Mouse (Mus musculus): Measurements from ENCODE around the gene Prpf3.

Gene Prpf3

GRCm38 (mm10) chr3:95879063-95879462 lies 23.4 kb upstream of the Prpf3 start:
- 86% methylated on average over 4 of the region's 4 CpGs for WGBS

GRCm38 (mm10) chr3:95872048-95872447 lies 16.4 kb upstream of the Prpf3 start:
- 57% methylated on average over 7 of the region's 7 CpGs for WGBS

DNA sequence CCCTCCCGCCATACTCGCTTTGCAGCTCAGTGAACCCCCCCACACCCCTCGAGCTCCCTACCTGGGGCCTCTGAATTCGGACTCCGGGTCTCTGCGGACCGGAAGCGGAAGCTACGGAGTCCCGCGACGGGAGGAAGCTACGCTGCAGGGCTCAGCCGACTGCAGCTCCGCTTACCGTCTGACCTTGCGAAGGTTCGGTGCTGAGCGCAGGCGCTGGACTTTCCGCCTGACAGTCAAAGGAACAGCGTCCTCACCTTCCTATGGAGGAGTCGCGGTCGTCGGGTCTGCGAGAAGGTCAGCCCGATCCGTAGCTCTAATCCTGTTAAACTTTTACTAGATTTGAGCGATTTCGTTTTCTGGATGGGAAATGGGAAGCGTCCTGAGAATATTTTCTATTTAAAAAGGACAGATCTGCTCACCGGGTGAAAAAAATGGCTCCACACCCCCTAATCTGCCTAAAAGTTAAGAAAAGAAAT lies 15.7 kb upstream of the Prpf3 start, which contains the start of gene Mrps21:
Gene Mrps21, minus strand, starts transcription at position 128 of the 476 bp plus-strand sequence.
- WGBS: under 1% methylated on average over 33 of the region's 33 CpGs

DNA sequence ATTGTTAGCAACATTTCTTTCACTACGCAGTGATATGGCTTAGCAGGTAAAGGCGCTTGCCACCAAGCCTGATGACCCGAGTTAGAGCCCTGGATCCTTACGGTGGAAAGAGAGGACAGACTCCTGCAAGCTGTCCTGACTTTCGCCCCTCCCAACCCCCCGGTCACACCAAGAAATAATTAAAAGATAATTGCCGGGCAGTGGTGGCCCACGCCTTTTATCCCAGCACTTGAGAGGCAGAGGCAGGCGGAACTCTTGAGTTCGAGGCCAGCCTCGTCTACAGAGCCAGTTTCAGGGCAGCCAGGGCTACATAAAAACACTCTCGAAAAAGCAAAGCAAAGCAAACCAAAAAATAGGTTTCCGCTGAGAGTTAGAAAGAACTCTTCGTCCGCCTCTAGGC lies 15.3 kb upstream of the Prpf3 start:
- 6% methylated on average over 15 of the region's 15 CpGs for WGBS

- WGBS: 94% methylated on average over 2 of the region's 2 CpGs
Measured at GRCm38 (mm10) chr3:95867408-95867807, 11.7 kb upstream of the Prpf3 start.

DNA sequence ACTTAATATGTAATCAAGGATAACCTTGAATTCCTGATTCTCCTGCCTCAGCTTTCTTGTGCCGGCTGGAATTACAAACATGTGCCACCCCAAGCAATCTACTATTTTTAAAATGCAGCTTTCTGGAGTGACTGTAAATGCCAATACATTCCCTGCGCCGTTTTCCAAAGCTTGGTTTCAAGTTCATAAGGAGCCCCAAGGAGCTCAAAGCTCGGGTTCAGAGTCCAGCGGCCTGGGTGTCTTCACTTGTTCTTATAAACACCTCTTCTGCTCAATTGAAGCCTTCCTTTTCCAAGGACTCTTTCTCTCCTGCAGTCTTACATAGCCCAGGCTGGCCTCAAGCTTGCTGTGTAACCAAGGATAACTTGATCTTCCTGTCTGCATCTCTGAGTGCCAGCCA lies 10.4 kb upstream of the Prpf3 start:
- WGBS: 55% methylated on average over 5 of the region's 5 CpGs

GRCm38 (mm10) chr3:95865571-95865970 lies 9.9 kb upstream of the Prpf3 start:
- WGBS: 85% methylated on average over 20 of the region's 20 CpGs

DNA sequence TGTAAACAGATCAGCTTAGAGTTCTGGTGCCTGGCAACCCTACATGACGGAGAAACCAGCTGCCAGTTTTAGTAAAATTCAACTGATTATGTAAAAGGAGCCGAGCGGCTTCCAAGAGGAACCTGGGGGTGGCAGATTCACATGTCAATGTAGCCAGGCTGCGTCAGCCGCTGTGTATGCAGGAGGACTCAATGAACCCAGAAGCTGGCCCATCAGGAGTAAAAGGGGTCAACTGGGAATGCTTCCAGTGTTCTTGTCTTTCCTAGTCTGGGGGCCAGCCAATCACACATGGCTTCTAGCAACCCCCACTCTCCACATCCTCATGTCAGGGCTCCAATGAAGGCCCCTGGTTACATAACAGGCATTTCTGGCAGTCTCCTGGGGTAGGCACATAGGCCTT lies 9.4 kb upstream of the Prpf3 start:
- WGBS: 38% methylated on average over 5 of the region's 5 CpGs

GRCm38 (mm10) chr3:95863578-95863977 lies 7.9 kb upstream of the Prpf3 start:
- WGBS: 67% methylated on average over 7 of the region's 7 CpGs

DNA sequence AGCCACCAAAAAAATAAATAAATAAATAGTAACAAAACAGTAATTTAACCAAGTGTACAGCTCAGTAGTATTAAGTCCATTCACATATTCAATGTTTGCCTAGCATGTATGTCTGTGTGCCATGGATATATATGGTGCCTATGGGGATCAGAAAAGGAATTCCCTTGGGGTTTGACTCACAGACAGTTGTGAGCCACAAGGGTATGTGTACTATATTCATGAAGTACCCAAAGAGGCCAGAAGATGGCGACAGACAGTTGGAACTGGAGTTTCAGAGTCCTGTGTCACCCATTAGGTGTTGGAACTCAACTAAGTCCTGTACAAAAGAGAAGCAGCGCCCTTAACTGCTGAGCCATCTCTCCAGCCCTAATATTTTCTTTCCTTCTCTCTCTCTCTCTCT lies 6.1 kb upstream of the Prpf3 start:
- WGBS: 34% methylated on average over 2 of the region's 2 CpGs

DNA sequence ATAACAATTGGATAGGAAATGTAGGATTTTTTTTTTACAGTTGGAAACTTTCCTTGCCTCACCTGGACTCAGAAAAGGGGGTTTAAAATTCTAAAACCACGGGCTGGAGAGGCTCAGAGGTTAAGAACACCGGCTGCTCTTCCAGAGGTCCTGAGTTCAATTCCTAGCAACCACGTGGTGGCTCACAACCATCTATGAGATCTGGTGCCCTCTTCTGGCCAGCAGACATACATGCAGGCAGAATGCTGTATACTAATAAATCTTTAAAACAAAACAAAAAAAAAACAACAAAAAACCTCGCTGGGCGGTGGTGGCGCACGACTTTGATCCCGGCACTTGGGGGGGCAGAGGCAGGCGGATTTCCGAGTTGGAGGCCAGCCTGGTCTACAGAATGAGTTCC lies 5.5 kb upstream of the Prpf3 start:
- 76% methylated on average over 10 of the region's 10 CpGs for WGBS

DNA sequence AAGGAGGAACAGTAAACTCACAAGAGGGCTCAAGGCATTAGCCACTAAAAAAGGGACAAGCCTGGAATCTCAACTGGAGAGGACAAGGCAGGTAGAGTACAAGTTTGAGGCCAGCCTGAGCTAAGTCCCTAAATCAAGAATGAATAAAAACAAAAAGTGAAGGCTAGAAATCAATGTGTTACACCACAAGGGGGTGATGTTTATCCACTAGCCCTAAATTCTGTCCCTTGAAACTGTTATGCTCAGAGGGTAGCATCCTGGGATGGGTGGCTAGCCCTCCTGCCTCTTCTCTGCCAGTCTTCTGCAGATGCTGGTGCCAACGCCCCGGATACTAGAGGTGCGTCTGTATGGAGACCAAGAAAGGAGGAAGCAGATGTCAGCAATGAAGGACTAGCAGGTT lies 4.6 kb upstream of the Prpf3 start:
- 84% methylated on average over 3 of the region's 3 CpGs for WGBS

DNA sequence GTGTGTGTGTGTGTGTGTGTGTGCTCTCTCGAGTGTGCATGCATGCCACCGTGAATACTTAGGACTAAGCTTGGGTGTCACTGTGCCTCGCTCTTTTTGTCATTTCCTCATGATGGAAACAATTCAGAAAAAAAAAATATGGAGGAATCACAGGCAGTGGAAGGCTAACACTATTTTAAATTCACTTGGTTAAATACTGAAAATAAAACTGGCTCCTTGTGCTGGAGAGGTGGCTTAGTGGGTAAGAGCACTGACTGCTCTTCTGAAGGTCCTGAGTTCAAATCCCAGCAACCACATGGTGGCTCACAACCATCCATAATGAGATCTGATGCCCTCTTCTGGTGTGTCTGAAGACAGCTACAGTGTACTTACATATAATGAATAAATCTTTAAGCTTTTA lies 2.6 kb upstream of the Prpf3 start:
- 74% methylated on average over 3 of the region's 3 CpGs for WGBS

GRCm38 (mm10) chr3:95857050-95857449 lies 1.4 kb upstream of the Prpf3 start:
- WGBS: 93% methylated on average over 1 of the region's 1 CpGs

DNA sequence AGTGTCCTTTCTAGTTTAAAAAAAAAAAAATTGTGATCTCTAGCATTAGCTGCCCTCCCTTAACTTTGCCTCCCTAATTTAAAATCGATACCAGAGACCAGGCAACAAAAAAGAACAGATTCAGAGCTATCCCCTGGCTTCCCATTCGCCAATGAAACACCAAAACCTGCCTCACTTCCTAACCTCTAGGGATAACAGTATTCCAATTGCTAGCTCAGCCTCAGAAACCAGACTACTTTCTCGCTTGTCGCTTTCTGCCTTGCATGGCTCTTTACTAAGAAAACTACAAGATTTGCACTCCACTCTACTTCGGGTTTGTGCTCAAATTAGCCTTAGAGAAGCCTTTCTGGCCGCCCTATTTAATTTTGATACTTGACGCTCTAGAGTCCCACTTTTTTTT lies 430 bp upstream of the Prpf3 start:
- WGBS: 8% methylated on average over 7 of the region's 7 CpGs

GRCm38 (mm10) chr3:95851317-95851716 lies 4.4 kb downstream of the Prpf3 start:
- 95% methylated on average over 8 of the region's 8 CpGs for WGBS

DNA sequence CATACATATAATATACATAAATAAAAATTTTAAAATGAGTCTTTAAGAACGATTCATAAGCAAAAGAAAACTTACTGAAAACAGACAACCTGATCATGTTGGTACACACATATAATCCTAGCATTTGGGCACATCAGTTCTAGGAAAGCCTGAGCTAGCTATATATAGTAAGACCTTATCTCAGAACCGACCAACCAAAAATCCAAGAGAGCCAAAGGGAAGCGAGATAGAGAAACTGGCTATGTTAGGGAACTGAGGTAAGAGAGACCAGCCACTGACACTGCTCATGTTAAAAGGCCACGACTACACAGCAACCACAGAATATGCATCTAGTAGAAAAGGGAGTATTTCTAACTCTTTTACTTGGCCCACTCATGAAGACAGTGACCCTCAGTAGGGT lies 5.1 kb downstream of the Prpf3 start:
- WGBS: 80% methylated on average over 4 of the region's 4 CpGs

DNA sequence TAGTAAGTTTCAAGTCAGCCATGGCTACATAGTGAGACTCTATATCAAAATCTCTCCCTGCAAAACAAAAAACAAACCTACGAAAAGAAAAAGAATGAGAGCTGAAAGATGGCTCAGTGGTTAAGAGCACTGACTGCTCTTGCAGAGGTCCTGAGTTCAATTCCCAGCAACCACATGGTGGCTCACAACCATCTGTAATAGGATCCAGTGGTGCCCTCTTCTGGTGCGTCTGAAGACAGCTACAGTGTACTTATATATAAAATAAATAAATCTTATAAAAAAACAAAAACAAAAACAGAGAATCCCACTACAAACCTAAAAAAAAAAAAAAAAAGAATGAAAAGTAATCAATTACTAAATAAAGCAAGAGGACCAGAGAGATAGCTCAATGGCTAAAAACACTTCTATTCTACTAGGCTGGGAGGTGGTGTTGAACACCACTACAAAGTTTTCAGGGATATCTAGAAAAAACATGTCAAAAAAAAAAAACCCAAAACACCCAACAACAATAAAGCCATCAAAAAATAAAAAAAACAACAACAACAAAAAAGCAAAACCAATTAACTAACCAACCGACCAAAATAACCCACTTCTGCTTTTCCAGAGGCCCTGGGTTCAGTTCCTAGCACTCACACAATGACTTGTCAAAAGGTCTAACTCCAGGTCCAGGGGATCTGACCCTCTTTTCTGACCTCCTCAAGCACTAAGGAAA lies 13.0 kb downstream of the Prpf3 start:
- WGBS: 81% methylated on average over 3 of the region's 3 CpGs

GRCm38 (mm10) chr3:95839250-95839649 lies 16.4 kb downstream of the Prpf3 start:
- 95% methylated on average over 2 of the region's 2 CpGs for WGBS

DNA sequence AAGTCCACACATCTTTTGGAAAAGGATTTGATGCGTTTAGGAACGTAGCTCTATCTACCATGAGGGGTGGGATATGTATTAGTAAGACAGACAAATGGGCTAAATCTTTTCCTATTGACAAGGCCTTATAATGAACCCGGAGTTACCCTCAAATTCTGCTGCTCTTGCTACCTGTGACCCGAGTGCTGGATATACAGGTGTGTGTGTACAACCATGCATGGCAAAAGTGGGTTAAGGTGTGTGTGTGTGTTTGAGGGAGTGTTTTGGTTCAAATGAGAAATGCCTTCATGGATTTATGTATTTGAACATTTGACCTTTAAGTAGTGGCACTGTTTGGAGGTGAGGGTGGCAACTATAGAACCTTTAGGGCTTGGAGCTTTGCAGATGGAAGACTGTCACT lies 26.6 kb downstream of the Prpf3 start:
- WGBS: 99% methylated on average over 4 of the region's 4 CpGs

GRCm38 (mm10) chr3:95826275-95826674 lies 29.4 kb downstream of the Prpf3 start:
- 76% methylated on average over 2 of the region's 2 CpGs for WGBS

- 22% methylated on average over 10 of the region's 10 CpGs for WGBS
Measured at GRCm38 (mm10) chr3:95820046-95821010, 35.4 kb downstream of the Prpf3 start.

All from cerebral cortex, adult 2 months (tissue).